Mouse (Mus musculus): ENCODE data around the gene Atp2a3.

DNA sequence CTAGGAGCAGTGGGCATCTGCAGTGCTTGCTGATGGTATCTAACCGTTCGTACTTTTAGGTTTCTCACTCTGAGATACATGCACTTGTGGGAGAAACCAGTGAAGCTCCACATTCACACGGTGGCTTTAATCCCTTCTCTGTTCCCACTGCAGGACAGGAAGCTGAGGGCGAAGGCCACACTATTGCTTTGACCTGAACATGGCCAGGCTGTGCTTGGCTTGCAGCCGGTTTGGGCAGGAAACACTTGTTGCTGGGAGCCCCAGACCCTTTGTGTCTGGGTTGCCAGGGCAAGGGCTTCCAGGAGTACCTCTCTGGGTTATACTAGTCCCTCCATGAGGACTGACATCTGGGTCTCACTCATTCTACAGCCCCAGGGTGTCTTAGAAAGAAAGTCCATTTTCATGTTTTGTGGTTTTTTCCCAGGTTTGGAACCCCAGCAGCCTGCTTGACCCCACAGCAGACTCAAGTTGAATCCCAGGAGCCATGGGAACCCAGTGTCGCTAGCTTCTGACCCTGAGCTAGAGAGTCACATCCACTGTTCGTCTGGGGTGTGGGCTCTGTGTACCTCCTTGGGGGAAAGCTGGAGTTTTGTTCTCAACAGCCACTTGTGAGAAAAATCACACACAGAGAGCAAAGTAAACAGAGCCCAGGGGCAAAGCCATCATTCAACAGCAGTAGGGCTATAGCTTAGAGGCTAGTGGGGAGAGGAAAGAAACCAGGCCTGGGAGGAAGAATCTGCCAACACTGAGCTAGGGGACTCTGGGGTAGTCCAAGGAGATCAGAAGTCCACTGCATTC lies 15.8 kb upstream of the Atp2a3 start:
- TF ChIP-seq EP300 (IDR thresholded peaks at IDR 0.05; ENCODE audit: low read depth): no peak
- no peak for TF ChIP-seq CTCF (IDR thresholded peaks at IDR 0.05; ENCODE audit: low read depth)
